Mouse (Mus musculus) heart, embryonic 16.5 days (tissue): ENCODE data around the gene Slit2. TPM values are rescaled to one million over a fixed set of nuclear protein-coding genes. Genes with fewer than 3 reads are reported as not detected.
A peak's percentile ranks its signal among the peaks of the same experiment; 100 is the strongest.

Source experiments
- ATAC-seq: fragments of 200-750 bp; cut with Nextera tagmentation; replicated peaks from 2 replicates; pipeline ENCODE4 v1.8.0; 2017; ENCODE audit warnings: moderate number of reproducible peaks; ENCODE audit not compliant: insufficient read depth, low FRiP score; ENCODE audit errors: extremely low read depth
- H3K27ac ChIP-seq: fragments of 300-500 bp; sonication (generic); 2 replicates; pipeline ENCODE4 v1.5.1; 2014; ENCODE audit warnings: mild to moderate bottlenecking, low read length, control low read depth, moderate library complexity
- H3K27me3 ChIP-seq: fragments of 300-500 bp; sonication (generic); 2 replicates; pipeline ENCODE4 v1.6.1; 2014; ENCODE audit warnings: low read length, mixed read lengths; ENCODE audit not compliant: control insufficient read depth, insufficient read depth
- H3K36me3 ChIP-seq: fragments of 300-500 bp; sonication (generic); 2 replicates; pipeline ENCODE4 v1.6.1; 2014; ENCODE audit not compliant: control insufficient read depth, insufficient read depth
- H3K4me1 ChIP-seq: fragments of 300-500 bp; sonication (generic); 2 replicates; pipeline ENCODE4 v1.6.1; 2014; ENCODE audit warnings: low read length, mixed read lengths; ENCODE audit not compliant: control insufficient read depth, insufficient read depth
- H3K4me2 ChIP-seq: fragments of 300-500 bp; sonication (generic); 2 replicates; pipeline ENCODE4 v1.6.1; 2014; ENCODE audit warnings: low read depth, mild to moderate bottlenecking, control low read depth, low read length
- H3K4me3 ChIP-seq: fragments of 300-500 bp; sonication (generic); 2 replicates; pipeline ENCODE4 v1.5.1; 2014; ENCODE audit warnings: mild to moderate bottlenecking, control low read depth, low read length
- H3K9ac ChIP-seq: fragments of 300-500 bp; sonication (generic); 2 replicates; pipeline ENCODE4 v1.6.1; 2014; ENCODE audit warnings: low read length, control low read depth
- H3K9me3 ChIP-seq: fragments of 300-500 bp; sonication (generic); replicated peaks from 2 replicates; pipeline ENCODE4 v1.6.1; 2016; ENCODE audit warnings: low read length; ENCODE audit not compliant: control insufficient read depth
- WGBS: fragments of 180-500 bp; shearing (Covaris S2); extraction: QIAGEN DNeasy Blood & Tissue Kit; methylation state at CpG from one replicate; pipeline ENCODE4 v1.1.7; 2014; 5-methylcytosine and 5-hydroxymethylcytosine counted together
- polyA plus RNA-seq: library from polyadenylated mRNA; unstranded; fragments of >200 nt; fragmentation: Nextera tagmentation; extraction: Ambion mirVana; gene quantifications from 2 replicates; pipeline ENCODE4 v1.2.1, GENCODE M21; 2015

The Slit2 gene
- polyA plus RNA-seq, 1 experiment from 2014 or later: 14.6 TPM

- peaks cover 15% of the 10 kb centered on the region for H3K4me1 ChIP-seq
- no peak for ATAC-seq
- H3K4me2 ChIP-seq: peak overlapping the region; percentile 94
- peaks cover 31% of the 10 kb centered on the region for H3K27me3 ChIP-seq
- no peak overlapping the region for H3K27ac ChIP-seq
- peak overlapping the region; percentile 86 for H3K4me3 ChIP-seq
- WGBS: 3% methylated on average over 23 of the region's 23 CpGs
- peak overlapping the region; percentile 84 for H3K9ac ChIP-seq
- H3K36me3 ChIP-seq: no peaks in the 10 kb centered on the region
- no peaks in the 10 kb centered on the region for H3K9me3 ChIP-seq
Observed at GRCm38 (mm10) chr5:47984584-47985197, 1.8 kb downstream of the Slit2 start.

- peaks cover 31% of the 10 kb centered on the region for H3K27me3 ChIP-seq
- H3K4me2 ChIP-seq: peak overlapping the region; percentile 94
- H3K9ac ChIP-seq: peak overlapping the region; percentile 71
- H3K36me3 ChIP-seq: no peaks in the 10 kb centered on the region
- 0 out of 2 replicates have a peak, but pooled peaks have one; percentile 19 for ATAC-seq
- no peaks in the 10 kb centered on the region for H3K9me3 ChIP-seq
- WGBS: 3% methylated on average over 13 of the region's 13 CpGs
- peak overlapping the region; percentile 86 for H3K4me3 ChIP-seq
- peak overlapping the region; percentile 45 for H3K27ac ChIP-seq
- H3K4me1 ChIP-seq: peaks cover 15% of the 10 kb centered on the region
Observed at GRCm38 (mm10) chr5:47985198-47985631, 2.3 kb downstream of the Slit2 start.

GRCm38 (mm10) chr5:47985901-47986670 lies 3.1 kb downstream of the Slit2 start:
- 2% methylated on average over 48 of the region's 48 CpGs for WGBS
- no peak for ATAC-seq
- peaks cover 31% of the 10 kb centered on the region for H3K27me3 ChIP-seq
- H3K4me1 ChIP-seq: peaks cover 15% of the 10 kb centered on the region
- no peaks in the 10 kb centered on the region for H3K36me3 ChIP-seq
- no peaks in the 10 kb centered on the region for H3K9me3 ChIP-seq
- peak overlapping the region; percentile 94 for H3K4me2 ChIP-seq
- H3K9ac ChIP-seq: peak overlapping the region; percentile 71
- H3K27ac ChIP-seq: peak overlapping the region; percentile 45
- H3K4me3 ChIP-seq: peak overlapping the region; percentile 86

GRCm38 (mm10) chr5:47990926-47991325 lies 8.0 kb downstream of the Slit2 start:
- H3K4me3 ChIP-seq: no peak overlapping the region
- H3K27me3 ChIP-seq: peaks cover 9% of the 10 kb centered on the region
- H3K9me3 ChIP-seq: no peaks in the 10 kb centered on the region
- 0 out of 2 replicates have a peak, but pooled peaks cover 3% of the 10 kb centered on the region for H3K4me1 ChIP-seq
- H3K9ac ChIP-seq: no peak overlapping the region
- 61% methylated on average over 4 of the region's 4 CpGs for WGBS
- ATAC-seq: no peak
- H3K27ac ChIP-seq: no peak overlapping the region
- H3K36me3 ChIP-seq: no peaks in the 10 kb centered on the region
- no peak overlapping the region for H3K4me2 ChIP-seq

- 45% methylated on average over 12 of the region's 12 CpGs for WGBS
- H3K27me3 ChIP-seq: no peaks in the 10 kb centered on the region
- H3K4me3 ChIP-seq: no peak overlapping the region
- H3K9ac ChIP-seq: no peak overlapping the region
- no peak overlapping the region for H3K27ac ChIP-seq
- H3K9me3 ChIP-seq: no peaks in the 10 kb centered on the region
- no peaks in the 10 kb centered on the region for H3K36me3 ChIP-seq
- peak; percentile 41; the same call in 1 of the 2 replicates for ATAC-seq
- H3K4me1 ChIP-seq: no peaks in the 10 kb centered on the region
- H3K4me2 ChIP-seq: peak overlapping the region; percentile 16; the same call in 1 of the 2 replicates
Observed at GRCm38 (mm10) chr5:48003708-48004415, 20.9 kb downstream of the Slit2 start.

- no peak overlapping the region for H3K4me3 ChIP-seq
- 72% methylated on average over 9 of the region's 9 CpGs for WGBS
- H3K36me3 ChIP-seq: no peaks in the 10 kb centered on the region
- no peaks in the 10 kb centered on the region for H3K9me3 ChIP-seq
- no peak overlapping the region for H3K27ac ChIP-seq
- H3K4me1 ChIP-seq: no peaks in the 10 kb centered on the region
- no peaks in the 10 kb centered on the region for H3K27me3 ChIP-seq
- no peak for ATAC-seq
- H3K9ac ChIP-seq: no peak overlapping the region
- H3K4me2 ChIP-seq: no peak overlapping the region
Observed at GRCm38 (mm10) chr5:48005533-48005932, 22.6 kb downstream of the Slit2 start.

GRCm38 (mm10) chr5:48006059-48006458 lies 23.1 kb downstream of the Slit2 start:
- Histone ChIP-seq H3K27ac (no peak overlapping the region), H3K36me3 (no peaks in the 10 kb centered on the region), H3K4me1 (no peaks in the 10 kb centered on the region), H3K4me3 (no peak overlapping the region), H3K27me3 (no peaks in the 10 kb centered on the region), H3K4me2 (no peak overlapping the region), H3K9ac (no peak overlapping the region), H3K9me3 (no peaks in the 10 kb centered on the region)
- ATAC-seq: no peak

- 75% methylated on average over 4 of the region's 4 CpGs for WGBS
- Histone ChIP-seq H3K27ac (no peak overlapping the region), H3K9me3 (no peaks in the 10 kb centered on the region), H3K4me3 (no peak overlapping the region), H3K9ac (no peak overlapping the region), H3K36me3 (no peaks in the 10 kb centered on the region), H3K4me2 (no peak overlapping the region), H3K4me1 (no peaks in the 10 kb centered on the region), H3K27me3 (no peaks in the 10 kb centered on the region)
- ATAC-seq: no peak
Observed at GRCm38 (mm10) chr5:48023441-48023840, 40.5 kb downstream of the Slit2 start.

GRCm38 (mm10) chr5:48034875-48035274 lies 51.9 kb downstream of the Slit2 start:
- Histone ChIP-seq H3K9ac (no peak overlapping the region), H3K4me3 (no peak overlapping the region), H3K27me3 (no peaks in the 10 kb centered on the region), H3K4me1 (no peaks in the 10 kb centered on the region), H3K27ac (no peak overlapping the region), H3K9me3 (no peaks in the 10 kb centered on the region), H3K4me2 (no peak overlapping the region), H3K36me3 (no peaks in the 10 kb centered on the region)
- 93% methylated on average over 1 of the region's 1 CpGs for WGBS
- ATAC-seq: no peak
